Mouse (Mus musculus): ENCODE measurements around the gene Lrrc61. TPM values are rescaled to one million over a fixed set of nuclear protein-coding genes. Genes with fewer than 3 reads are reported as not detected.

Gene Lrrc61
- polyA plus RNA-seq, 1 experiment from 2014 or later, result 10.9 TPM

DNA sequence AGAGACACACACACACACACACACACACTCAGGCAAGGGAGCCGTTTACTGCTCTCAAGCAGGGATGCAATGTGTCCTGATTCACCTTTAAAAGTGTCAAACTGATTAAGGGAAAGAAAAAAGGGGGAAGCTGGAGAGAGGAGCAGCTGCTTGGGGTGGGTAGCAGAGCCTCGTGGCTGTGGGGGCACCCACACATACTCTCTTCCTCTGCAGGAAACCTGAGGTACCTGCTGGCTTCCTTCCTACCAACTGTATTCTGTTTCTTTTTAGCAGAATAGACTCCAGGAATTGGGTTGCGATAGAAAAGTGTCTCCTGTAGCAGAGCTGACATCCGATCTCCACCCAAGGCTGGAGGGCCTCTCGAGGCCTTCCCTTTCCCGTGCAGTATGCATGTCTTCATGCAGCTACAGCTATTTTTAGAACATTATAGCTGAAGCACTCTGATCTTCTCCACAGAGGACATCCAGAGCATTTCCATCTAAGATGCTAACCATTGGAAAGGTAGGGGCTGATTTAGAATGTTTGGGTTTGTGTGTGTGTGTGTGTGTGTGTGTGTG is 34.7 kb downstream of the Lrrc61 start, which contains the start of gene Gm45021:
Gm45021 (plus strand) TSS at position 417 of the 557 bp plus-strand sequence.
- Histone ChIP-seq H3K9ac (replicated peaks; ENCODE audit: low read length) (no peak within 1 kb of the TSS), H3K4me3 (ENCODE audit: low read depth, low read length) (no peak within 1 kb of the TSS), H3K9me3 (replicated peaks; ENCODE audit: control insufficient read depth, low read length) (no peaks in the 10 kb centered on the region), H3K27me3 (ENCODE audit: control insufficient read depth, insufficient read depth, low read length) (no peaks in the 10 kb centered on the region), H3K4me2 (ENCODE audit: low read depth, low read length) (no peak within 1 kb of the TSS), H3K4me1 (ENCODE audit: control insufficient read depth, insufficient read depth, low read length) (peaks cover 2% of the 10 kb centered on the region; the same call in 1 of the 2 replicates), H3K27ac (replicated peaks; ENCODE audit: low read depth, low read length) (no peak within 1 kb of the TSS), H3K36me3 (replicated peaks; ENCODE audit: control insufficient read depth, insufficient read depth, low read depth, low read length) (no peaks in the 10 kb centered on the region)
- ATAC-seq (replicated peaks; ENCODE audit: insufficient number of reproducible peaks, low FRiP score, low TSS enrichment, low read depth) (no peak), DNase-seq (ENCODE audit: low spot score) (no peak)
- 42% methylated on average over 6 of the region's 6 CpGs for WGBS

DNA sequence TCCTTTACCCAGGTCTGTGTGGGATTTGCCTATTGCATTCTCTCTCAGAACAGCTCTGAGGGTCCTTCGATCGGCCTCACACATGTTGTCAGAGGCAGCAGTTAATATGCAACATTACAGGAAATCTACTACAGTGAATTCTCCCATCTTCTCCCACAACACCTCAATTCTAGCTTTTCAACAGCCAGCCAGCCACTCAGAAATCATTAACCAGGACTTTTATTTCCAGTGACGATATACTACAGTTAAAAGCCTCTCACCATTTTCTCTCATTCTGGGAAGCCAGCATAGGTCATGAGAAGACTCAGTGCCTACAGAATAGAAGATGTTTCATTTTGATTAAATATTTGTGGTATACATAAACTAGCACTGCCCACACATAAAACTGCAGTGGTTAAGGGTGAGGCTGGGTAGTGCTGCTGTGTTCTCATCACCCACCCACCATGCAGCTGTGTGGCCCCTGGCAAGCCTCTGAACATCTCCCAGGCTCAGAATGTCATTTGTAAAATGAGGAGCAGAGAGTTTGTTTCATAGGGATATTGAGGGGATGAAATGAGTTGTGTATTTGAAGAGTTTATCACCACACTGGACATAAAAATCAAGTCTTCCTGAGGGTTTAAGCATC is 36.7 kb downstream of the Lrrc61 start:
- no peak for ATAC-seq (replicated peaks; ENCODE audit: insufficient number of reproducible peaks, low FRiP score, low TSS enrichment, low read depth)

GRCm38 (mm10) chr6:48591871-48592270 is 37.3 kb downstream of the Lrrc61 start:
- ATAC-seq (replicated peaks; ENCODE audit: insufficient number of reproducible peaks, low FRiP score, low TSS enrichment, low read depth) (no peak), DNase-seq (ENCODE audit: low spot score) (no peak)
- H3K27ac ChIP-seq (replicated peaks; ENCODE audit: low read depth, low read length), result no peak overlapping the region
- no peak overlapping the region for H3K9ac ChIP-seq (replicated peaks; ENCODE audit: low read length)
- H3K27me3 ChIP-seq (ENCODE audit: control insufficient read depth, insufficient read depth, low read length), result no peaks in the 10 kb centered on the region
- H3K9me3 ChIP-seq (replicated peaks; ENCODE audit: control insufficient read depth, low read length), result peaks cover 9% of the 10 kb centered on the region
- peaks cover 2% of the 10 kb centered on the region; the same call in 1 of the 2 replicates for H3K4me1 ChIP-seq (ENCODE audit: control insufficient read depth, insufficient read depth, low read length)
- no peak overlapping the region for H3K4me3 ChIP-seq (ENCODE audit: low read depth, low read length)
- peaks cover 9% of the 10 kb centered on the region for H3K36me3 ChIP-seq (replicated peaks; ENCODE audit: control insufficient read depth, insufficient read depth, low read depth, low read length)
- H3K4me2 ChIP-seq (ENCODE audit: low read depth, low read length), result no peak overlapping the region
- WGBS, result 85% methylated on average over 6 of the region's 6 CpGs

More for the DNA sequence above, 36.7 kb downstream of the Lrrc61 start:
- WGBS, result 90% methylated on average over 3 of the region's 3 CpGs
- Histone ChIP-seq H3K9me3 (replicated peaks; ENCODE audit: control insufficient read depth, low read length) (peaks cover 3% of the 10 kb centered on the region), H3K27ac (replicated peaks; ENCODE audit: low read depth, low read length) (no peak overlapping the region), H3K36me3 (replicated peaks; ENCODE audit: control insufficient read depth, insufficient read depth, low read depth, low read length) (peaks cover 3% of the 10 kb centered on the region), H3K27me3 (ENCODE audit: control insufficient read depth, insufficient read depth, low read length) (no peaks in the 10 kb centered on the region), H3K4me1 (ENCODE audit: control insufficient read depth, insufficient read depth, low read length) (peaks cover 2% of the 10 kb centered on the region; the same call in 1 of the 2 replicates), H3K4me2 (ENCODE audit: low read depth, low read length) (no peak overlapping the region), H3K4me3 (ENCODE audit: low read depth, low read length) (no peak overlapping the region), H3K9ac (replicated peaks; ENCODE audit: low read length) (no peak overlapping the region)
- no peak for DNase-seq (ENCODE audit: low spot score)

DNA sequence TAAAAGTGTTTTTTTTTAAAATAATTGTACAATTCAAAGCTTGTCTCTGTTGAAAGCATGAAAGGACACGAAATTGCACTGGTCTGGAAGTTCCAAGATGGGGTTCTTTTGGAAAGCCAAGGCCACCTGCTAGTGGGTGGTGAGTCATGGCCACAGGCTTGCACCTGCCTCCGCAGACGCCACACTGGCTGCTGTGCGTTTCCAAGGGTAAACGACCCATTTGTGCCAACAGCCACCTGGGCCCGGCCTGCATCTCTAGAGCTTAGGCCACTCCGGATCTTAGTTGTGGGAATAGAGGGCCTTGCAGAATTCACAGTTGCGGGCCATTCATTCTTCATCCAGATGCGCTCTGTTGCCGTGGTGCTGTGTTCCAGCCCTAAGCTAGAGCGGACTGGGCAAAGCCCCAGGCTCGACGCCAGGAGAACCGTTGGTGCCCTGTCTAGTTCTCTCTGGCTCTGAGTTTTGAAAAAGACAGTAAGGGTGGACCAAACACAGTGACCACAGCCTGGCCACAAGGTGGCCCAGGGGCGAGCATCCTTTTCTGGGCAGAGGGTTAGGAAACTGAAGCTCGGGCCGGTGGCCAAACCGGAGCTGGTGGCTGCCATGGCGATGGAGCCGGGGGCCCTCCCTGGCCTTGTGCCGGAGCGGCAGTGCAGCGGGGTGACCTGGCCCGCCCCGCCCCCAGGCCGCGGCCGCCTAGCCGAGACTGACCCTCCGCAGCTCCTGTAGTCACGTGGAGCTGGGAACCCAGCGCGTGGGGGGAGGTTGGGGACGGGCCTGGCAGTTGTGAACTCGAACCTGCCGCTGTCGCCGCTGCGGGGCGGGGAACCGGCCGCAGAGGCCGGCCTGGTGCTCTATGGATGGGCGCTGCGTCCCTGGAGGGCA is 38.8 kb downstream of the Lrrc61 start, which contains the start of the genes Repin1 and Gm44965:
Repin1 (plus strand) TSS at position 726 of the 885 bp plus-strand sequence.
Gm44965 (plus strand) TSS at position 784 of the 885 bp plus-strand sequence.
- DNase-seq (ENCODE audit: low spot score) (peak; percentile 91), ATAC-seq (replicated peaks; ENCODE audit: insufficient number of reproducible peaks, low FRiP score, low TSS enrichment, low read depth) (peak; percentile 89)
- peaks cover 21% of the 10 kb centered on the region for H3K36me3 ChIP-seq (replicated peaks; ENCODE audit: control insufficient read depth, insufficient read depth, low read depth, low read length)
- H3K4me2 ChIP-seq (ENCODE audit: low read depth, low read length), result peak within 1 kb of the TSS; percentile 78
- peaks cover 14% of the 10 kb centered on the region for H3K9me3 ChIP-seq (replicated peaks; ENCODE audit: control insufficient read depth, low read length)
- H3K9ac ChIP-seq (replicated peaks; ENCODE audit: low read length), result peak within 1 kb of the TSS; percentile 88
- peak within 1 kb of the TSS; percentile 78 for H3K27ac ChIP-seq (replicated peaks; ENCODE audit: low read depth, low read length)
- H3K4me3 ChIP-seq (ENCODE audit: low read depth, low read length), result peak within 1 kb of the TSS; percentile 84
- no peaks in the 10 kb centered on the region for H3K27me3 ChIP-seq (ENCODE audit: control insufficient read depth, insufficient read depth, low read length)
- peaks cover 2% of the 10 kb centered on the region; the same call in 1 of the 2 replicates for H3K4me1 ChIP-seq (ENCODE audit: control insufficient read depth, insufficient read depth, low read length)
- WGBS, result 7% methylated on average over 42 of the region's 45 CpGs

- H3K4me3 ChIP-seq (ENCODE audit: low read depth, low read length), result peak overlapping the region; percentile 84
- H3K9ac ChIP-seq (replicated peaks; ENCODE audit: low read length), result peak overlapping the region; percentile 88
- DNase-seq (ENCODE audit: low spot score) (peak; percentile 65), ATAC-seq (replicated peaks; ENCODE audit: insufficient number of reproducible peaks, low FRiP score, low TSS enrichment, low read depth) (peak; percentile 72)
- no peaks in the 10 kb centered on the region for H3K27me3 ChIP-seq (ENCODE audit: control insufficient read depth, insufficient read depth, low read length)
- H3K9me3 ChIP-seq (replicated peaks; ENCODE audit: control insufficient read depth, low read length), result peaks cover 14% of the 10 kb centered on the region
- 1% methylated on average over 35 of the region's 41 CpGs for WGBS
- H3K36me3 ChIP-seq (replicated peaks; ENCODE audit: control insufficient read depth, insufficient read depth, low read depth, low read length), result peaks cover 23% of the 10 kb centered on the region
- H3K4me1 ChIP-seq (ENCODE audit: control insufficient read depth, insufficient read depth, low read length), result peaks cover 2% of the 10 kb centered on the region; the same call in 1 of the 2 replicates
- peak overlapping the region; percentile 78 for H3K4me2 ChIP-seq (ENCODE audit: low read depth, low read length)
- peak overlapping the region; percentile 78 for H3K27ac ChIP-seq (replicated peaks; ENCODE audit: low read depth, low read length)
Measured at GRCm38 (mm10) chr6:48594043-48594738, 39.6 kb downstream of the Lrrc61 start.

DNA sequence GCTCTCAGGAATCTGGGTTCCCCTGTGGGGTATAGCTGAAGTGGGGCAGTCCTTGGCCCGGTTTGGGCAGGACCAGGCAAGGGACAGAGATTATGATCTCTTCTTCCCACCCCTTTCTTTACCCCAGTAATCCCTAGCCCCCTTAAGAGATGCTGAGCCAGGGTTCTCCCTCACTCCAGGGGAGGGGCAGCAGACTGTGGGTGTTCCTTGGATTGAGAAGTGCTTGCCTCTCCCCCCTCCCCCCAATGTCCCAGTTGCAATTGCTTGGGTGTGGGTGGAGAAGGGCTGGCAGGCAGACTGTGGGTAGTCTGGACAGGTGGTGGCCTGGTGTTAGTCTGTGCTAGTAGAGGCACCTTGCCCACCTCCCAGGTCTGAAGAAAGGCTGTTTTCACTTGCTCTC is 40.7 kb downstream of the Lrrc61 start:
- peaks cover 23% of the 10 kb centered on the region for H3K36me3 ChIP-seq (replicated peaks; ENCODE audit: control insufficient read depth, insufficient read depth, low read depth, low read length)
- no peaks in the 10 kb centered on the region for H3K27me3 ChIP-seq (ENCODE audit: control insufficient read depth, insufficient read depth, low read length)
- H3K4me1 ChIP-seq (ENCODE audit: control insufficient read depth, insufficient read depth, low read length), result peaks cover 2% of the 10 kb centered on the region; the same call in 1 of the 2 replicates
- no peak for DNase-seq (ENCODE audit: low spot score)
- WGBS, result 40% methylated on average over 1 of the region's 1 CpGs
- no peak overlapping the region for H3K4me3 ChIP-seq (ENCODE audit: low read depth, low read length)
- ATAC-seq (replicated peaks; ENCODE audit: insufficient number of reproducible peaks, low FRiP score, low TSS enrichment, low read depth), result no peak
- peak overlapping the region; percentile 78; the same call in 1 of the 2 replicates for H3K4me2 ChIP-seq (ENCODE audit: low read depth, low read length)
- H3K27ac ChIP-seq (replicated peaks; ENCODE audit: low read depth, low read length), result no peak overlapping the region
- peaks cover 14% of the 10 kb centered on the region for H3K9me3 ChIP-seq (replicated peaks; ENCODE audit: control insufficient read depth, low read length)
- H3K9ac ChIP-seq (replicated peaks; ENCODE audit: low read length), result no peak overlapping the region; the same call in 1 of the 2 replicates

DNA sequence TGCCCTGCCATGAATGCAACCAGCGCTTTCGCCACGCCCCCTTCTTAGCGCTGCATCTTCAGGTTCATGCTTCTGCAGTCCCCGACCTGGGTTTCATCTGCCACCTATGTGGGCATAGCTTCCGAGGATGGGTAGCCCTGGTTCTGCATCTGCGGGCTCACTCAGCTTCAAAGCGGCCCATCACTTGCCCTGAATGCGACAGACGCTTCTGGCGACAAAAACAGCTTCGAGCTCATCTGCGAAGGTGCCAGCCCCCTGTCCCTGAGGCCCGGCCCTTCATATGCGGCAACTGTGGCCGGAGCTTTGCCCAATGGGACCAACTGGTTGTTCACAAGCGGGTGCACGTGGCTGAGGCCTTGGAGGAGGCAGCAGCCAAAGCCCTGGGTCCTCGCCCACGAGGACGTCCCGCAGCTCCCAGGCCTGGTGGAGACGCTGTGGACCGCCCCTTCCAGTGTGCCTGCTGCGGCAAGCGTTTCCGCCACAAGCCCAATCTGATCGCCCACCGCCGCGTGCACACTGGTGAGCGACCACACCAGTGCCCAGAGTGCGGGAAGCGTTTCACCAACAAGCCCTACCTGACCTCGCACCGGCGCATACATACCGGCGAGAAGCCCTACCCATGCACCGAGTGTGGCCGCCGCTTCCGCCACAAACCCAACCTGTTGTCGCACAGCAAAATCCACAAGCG is 42.1 kb downstream of the Lrrc61 start:
- Histone ChIP-seq H3K9ac (replicated peaks; ENCODE audit: low read length) (no peak overlapping the region), H3K4me3 (ENCODE audit: low read depth, low read length) (no peak overlapping the region), H3K27ac (replicated peaks; ENCODE audit: low read depth, low read length) (no peak overlapping the region), H3K4me2 (ENCODE audit: low read depth, low read length) (no peak overlapping the region), H3K27me3 (ENCODE audit: control insufficient read depth, insufficient read depth, low read length) (no peaks in the 10 kb centered on the region), H3K4me1 (ENCODE audit: control insufficient read depth, insufficient read depth, low read length) (peaks cover 2% of the 10 kb centered on the region; the same call in 1 of the 2 replicates), H3K36me3 (replicated peaks; ENCODE audit: control insufficient read depth, insufficient read depth, low read depth, low read length) (peaks cover 23% of the 10 kb centered on the region), H3K9me3 (replicated peaks; ENCODE audit: control insufficient read depth, low read length) (peaks cover 14% of the 10 kb centered on the region)
- ATAC-seq (replicated peaks; ENCODE audit: insufficient number of reproducible peaks, low FRiP score, low TSS enrichment, low read depth) (no peak), DNase-seq (ENCODE audit: low spot score) (no peak)
- WGBS, result 95% methylated on average over 45 of the region's 45 CpGs
